Mouse (Mus musculus): ENCODE data around the gene Cpne6.

Gene Cpne6

GRCm38 (mm10) chr14:55510125-55510731 is at the start of gene Cpne6:
Cpne6 (plus strand) TSS chr14:55510445.
- no peak for DNase-seq

- no peak for DNase-seq
These were observed 48.5 kb upstream of the Cpne6 start for GRCm38 (mm10) chr14:55461757-55462156.

GRCm38 (mm10) chr14:55466481-55466880 is 43.8 kb upstream of the Cpne6 start:
- DNase-seq, result no peak

GRCm38 (mm10) chr14:55467108-55467507 is 43.1 kb upstream of the Cpne6 start:
- DNase-seq, result no peak

- DNase-seq, result no peak
These were observed 41.9 kb upstream of the Cpne6 start for GRCm38 (mm10) chr14:55468301-55468741.

- DNase-seq, result no peak
These were observed 41.2 kb upstream of the Cpne6 start for GRCm38 (mm10) chr14:55469041-55469440.

- no peak for DNase-seq
These were observed 40.4 kb upstream of the Cpne6 start for GRCm38 (mm10) chr14:55469821-55470220.

GRCm38 (mm10) chr14:55470806-55471205 is 39.4 kb upstream of the Cpne6 start:
- peak; percentile 47 for DNase-seq

GRCm38 (mm10) chr14:55475654-55476053 is 34.6 kb upstream of the Cpne6 start:
- no peak for DNase-seq

GRCm38 (mm10) chr14:55477421-55477820 is 32.8 kb upstream of the Cpne6 start:
- DNase-seq, result no peak

- DNase-seq, result no peak
These were observed 32.4 kb upstream of the Cpne6 start for GRCm38 (mm10) chr14:55477829-55478228.

GRCm38 (mm10) chr14:55478651-55479599 is 31.3 kb upstream of the Cpne6 start, which contains the start of gene Dhrs4:
Dhrs4 (plus strand) TSS chr14:55478758.
- DNase-seq, result peak; percentile 89

- DNase-seq, result no peak
These were observed 30.6 kb upstream of the Cpne6 start for GRCm38 (mm10) chr14:55479629-55480028.

GRCm38 (mm10) chr14:55484430-55485085 is 25.7 kb upstream of the Cpne6 start:
- no peak for DNase-seq

- no peak for DNase-seq
These were observed 23.4 kb upstream of the Cpne6 start for GRCm38 (mm10) chr14:55486836-55487235.

- DNase-seq, result peak; percentile 93
These were observed 19.7 kb upstream of the Cpne6 start, which contains the start of gene Carmil3 for GRCm38 (mm10) chr14:55490361-55491201. Carmil3 (plus strand) TSS chr14:55490651.

- DNase-seq, result peak; percentile 87
These were observed 18.9 kb upstream of the Cpne6 start for GRCm38 (mm10) chr14:55491291-55491833.

- DNase-seq, result no peak
These were observed 18.1 kb upstream of the Cpne6 start for GRCm38 (mm10) chr14:55492103-55492502.

- DNase-seq, result no peak
These were observed 14.6 kb upstream of the Cpne6 start for GRCm38 (mm10) chr14:55495509-55496240.

- no peak for DNase-seq
These were observed 13.3 kb upstream of the Cpne6 start for GRCm38 (mm10) chr14:55496761-55497448.

- peak; percentile 85 for DNase-seq
These were observed 12.8 kb upstream of the Cpne6 start for GRCm38 (mm10) chr14:55497449-55497821.

Data from embryo, embryonic 11 days (tissue).